Comparison of ENCODE assay signal across 8 mouse cellular contexts in genomic region chr7:4151241-4151640, GRCm38 (mm10). TPM values are rescaled to one million over a fixed set of nuclear protein-coding genes. Genes with fewer than 3 reads are reported as not detected.
DNase-seq lines count a peak whose midpoint lies in the region; ATAC-seq and TF ChIP-seq lines count a peak whose summit lies in the region.

No protein-coding gene starts in this region.

- no peak for ATAC-seq in lung, embryonic 16.5 days (ENCODE audit: low read depth)
- ATAC-seq in hindbrain, embryonic 16.5 days = peak; percentile 19
- ATAC-seq in neural tube, embryonic 14.5 days (ENCODE audit: low read depth) = peak; percentile 9; the same call in 1 of the 2 replicates

- peaks cover 15% of the 10 kb centered on the region for H3K36me3 ChIP-seq in lung, embryonic 16.5 days (ENCODE audit: control insufficient read depth, insufficient read depth, low read length)
- H3K36me3 ChIP-seq in hindbrain, embryonic 16.5 days (ENCODE audit: control insufficient read depth, insufficient read depth, low read length) = peaks cover 15% of the 10 kb centered on the region
- peaks cover 8% of the 10 kb centered on the region; the same call in 1 of the 2 replicates for H3K36me3 ChIP-seq in neural tube, embryonic 14.5 days (ENCODE audit: control insufficient read depth, insufficient read depth, low read length)

- TF ChIP-seq CTCF in cerebellum, adult 2 months (IDR thresholded peaks at IDR 0.05; ENCODE audit: borderline replicate concordance, insufficient read depth, low read depth, low read length) = no peak

- peak in 1 of 2 experiments; percentile 62 for DNase-seq in cerebellum, adult 2 months
- no peak for DNase-seq in cerebellum, adult 9-11 months
- no peak for DNase-seq in lung, postnatal 4 days
- no peak for DNase-seq in spleen, postnatal 10 days (ENCODE audit: low spot score in 2 of 2)
- no peak for DNase-seq in urinary bladder, postnatal 25 days (ENCODE audit: low spot score)

- peak overlapping the region; percentile 98 for H3K4me3 ChIP-seq in cerebellum, adult 2 months (replicated peaks; ENCODE audit: insufficient read depth, low read depth, low read length)
- H3K4me3 ChIP-seq in lung, embryonic 16.5 days (ENCODE audit: low read length) = no peak overlapping the region
- H3K4me3 ChIP-seq in hindbrain, embryonic 16.5 days (ENCODE audit: low read length) = peak overlapping the region; percentile 81
- peak overlapping the region; percentile 58 for H3K4me3 ChIP-seq in neural tube, embryonic 14.5 days (ENCODE audit: low read depth, low read length)

- H3K4me2 ChIP-seq in lung, embryonic 16.5 days (ENCODE audit: low read depth, low read length) = peak overlapping the region; percentile 97
- peak overlapping the region; percentile 96 for H3K4me2 ChIP-seq in hindbrain, embryonic 16.5 days (ENCODE audit: low read length)
- H3K4me2 ChIP-seq in neural tube, embryonic 14.5 days (ENCODE audit: low read depth, low read length) = peak overlapping the region; percentile 64

- H3K9ac ChIP-seq in lung, embryonic 16.5 days (ENCODE audit: low read length) = no peak overlapping the region
- H3K9ac ChIP-seq in hindbrain, embryonic 16.5 days (ENCODE audit: low read depth, low read length) = peak overlapping the region; percentile 57
- no peak overlapping the region for H3K9ac ChIP-seq in neural tube, embryonic 14.5 days (replicated peaks; ENCODE audit: low read depth, low read length)

- H3K27me3 ChIP-seq in cerebellum, adult 2 months (ENCODE audit: control insufficient read depth, insufficient read depth, low read length) = no peaks in the 10 kb centered on the region
- no peaks in the 10 kb centered on the region; the same call in 1 of the 2 replicates for H3K27me3 ChIP-seq in lung, embryonic 16.5 days (ENCODE audit: control insufficient read depth, insufficient read depth, low read depth, low read length)
- H3K27me3 ChIP-seq in hindbrain, embryonic 16.5 days (replicated peaks; ENCODE audit: control insufficient read depth, insufficient read depth, low read length) = peaks cover 5% of the 10 kb centered on the region
- H3K27me3 ChIP-seq in neural tube, embryonic 14.5 days (ENCODE audit: control insufficient read depth, insufficient read depth, low read length) = no peaks in the 10 kb centered on the region

- H3K27ac ChIP-seq in cerebellum, adult 2 months (ENCODE audit: insufficient read depth, low read length) = no peak overlapping the region; the same call in 1 of the 2 replicates
- no peak overlapping the region for H3K27ac ChIP-seq in lung, embryonic 16.5 days (ENCODE audit: low read length)
- H3K27ac ChIP-seq in hindbrain, embryonic 16.5 days (ENCODE audit: low read depth, low read length) = no peak overlapping the region
- no peak overlapping the region for H3K27ac ChIP-seq in neural tube, embryonic 14.5 days (ENCODE audit: low read depth, low read length)

- H3K9me3 ChIP-seq in lung, embryonic 16.5 days (ENCODE audit: control insufficient read depth, low read length) = no peaks in the 10 kb centered on the region
- H3K9me3 ChIP-seq in hindbrain, embryonic 16.5 days (ENCODE audit: control insufficient read depth, low read length) = no peaks in the 10 kb centered on the region
- H3K9me3 ChIP-seq in neural tube, embryonic 14.5 days (ENCODE audit: control insufficient read depth, low read length) = no peaks in the 10 kb centered on the region

- WGBS in cerebellum, adult 2 months = 7% methylated on average over 22 of the region's 22 CpGs
- WGBS in lung, embryonic 16.5 days = 31% methylated on average over 22 of the region's 22 CpGs
- WGBS in hindbrain, embryonic 16.5 days = 9% methylated on average over 22 of the region's 22 CpGs
- WGBS in neural tube, embryonic 14.5 days = 12% methylated on average over 22 of the region's 22 CpGs

- H3K4me1 ChIP-seq in cerebellum, adult 2 months (ENCODE audit: control insufficient read depth, insufficient read depth, low read length) = peaks cover 6% of the 10 kb centered on the region; the same call in 1 of the 2 replicates
- peaks cover 27% of the 10 kb centered on the region for H3K4me1 ChIP-seq in lung, embryonic 16.5 days (replicated peaks; ENCODE audit: control insufficient read depth, insufficient read depth, low read length)
- peaks cover 25% of the 10 kb centered on the region for H3K4me1 ChIP-seq in hindbrain, embryonic 16.5 days (ENCODE audit: control insufficient read depth, insufficient read depth, low read depth, low read length)
- H3K4me1 ChIP-seq in neural tube, embryonic 14.5 days (ENCODE audit: control insufficient read depth, insufficient read depth, low read length) = peaks cover 17% of the 10 kb centered on the region

- no peak for TF ChIP-seq POLR2A in cerebellum, adult 2 months (IDR thresholded peaks at IDR 0.05; ENCODE audit: borderline replicate concordance, insufficient read depth, low read length)

RNA-seq across cellular contexts. Expression of gene Leng9, which starts 1.1 kb away (rescaled TPM):
- 8.8 and 9.7 TPM in 2 replicates for polyA plus RNA-seq in cerebellum, adult 2 months (2012; rRNA removed)
- 5.0 and 5.5 TPM in 2 replicates for polyA plus RNA-seq in lung, embryonic 16.5 days (2015; fragmentation: Nextera tagmentation; extraction: Ambion mirVana)
- 6.0 and 6.8 TPM in 2 replicates for polyA plus RNA-seq in hindbrain, embryonic 16.5 days (2015; fragmentation: Nextera tagmentation; extraction: Ambion mirVana)
- polyA plus RNA-seq in neural tube, embryonic 14.5 days (2014; fragmentation: Nextera tagmentation; extraction: Ambion mirVana) = 4.1 and 4.6 TPM in 2 replicates

RNA-seq across cellular contexts. Expression of gene Cdc42ep5, which starts 13.4 kb away (rescaled TPM):
- 1.6 and 2.7 TPM in 2 replicates for polyA plus RNA-seq in cerebellum, adult 2 months (2012; rRNA removed)
- polyA plus RNA-seq in lung, embryonic 16.5 days (2015; fragmentation: Nextera tagmentation; extraction: Ambion mirVana) = 46.2 and 49.2 TPM in 2 replicates
- 8.5 and 9.7 TPM in 2 replicates for polyA plus RNA-seq in hindbrain, embryonic 16.5 days (2015; fragmentation: Nextera tagmentation; extraction: Ambion mirVana)
- polyA plus RNA-seq in neural tube, embryonic 14.5 days (2014; fragmentation: Nextera tagmentation; extraction: Ambion mirVana) = 3.0 and 9.8 TPM in 2 replicates

RNA-seq across cellular contexts. Expression of gene Leng8, which starts 14.4 kb away (rescaled TPM):
- polyA plus RNA-seq in cerebellum, adult 2 months (2012; rRNA removed) = 587 and 614 TPM in 2 replicates
- polyA plus RNA-seq in lung, embryonic 16.5 days (2015; fragmentation: Nextera tagmentation; extraction: Ambion mirVana) = 54.0 and 56.1 TPM in 2 replicates
- polyA plus RNA-seq in hindbrain, embryonic 16.5 days (2015; fragmentation: Nextera tagmentation; extraction: Ambion mirVana) = 57.4 and 75.4 TPM in 2 replicates
- polyA plus RNA-seq in neural tube, embryonic 14.5 days (2014; fragmentation: Nextera tagmentation; extraction: Ambion mirVana) = 62.4 and 68.1 TPM in 2 replicates

RNA-seq across cellular contexts. Expression of gene Ttyh1, which starts 32.0 kb away (rescaled TPM):
- 626 and 638 TPM in 2 replicates for polyA plus RNA-seq in cerebellum, adult 2 months (2012; rRNA removed)
- polyA plus RNA-seq in lung, embryonic 16.5 days (2015; fragmentation: Nextera tagmentation; extraction: Ambion mirVana) = 2.1 and 2.9 TPM in 2 replicates
- polyA plus RNA-seq in hindbrain, embryonic 16.5 days (2015; fragmentation: Nextera tagmentation; extraction: Ambion mirVana) = 204 and 239 TPM in 2 replicates
- 149 and 151 TPM in 2 replicates for polyA plus RNA-seq in neural tube, embryonic 14.5 days (2014; fragmentation: Nextera tagmentation; extraction: Ambion mirVana)
